Mouse (Mus musculus): ENCODE data around the gene Kcnk18.

Gene Kcnk18

GRCm38 (mm10) chr19:59232786-59233185, 13.8 kb downstream of the Kcnk18 start:
- no peak for DNase-seq

DNA sequence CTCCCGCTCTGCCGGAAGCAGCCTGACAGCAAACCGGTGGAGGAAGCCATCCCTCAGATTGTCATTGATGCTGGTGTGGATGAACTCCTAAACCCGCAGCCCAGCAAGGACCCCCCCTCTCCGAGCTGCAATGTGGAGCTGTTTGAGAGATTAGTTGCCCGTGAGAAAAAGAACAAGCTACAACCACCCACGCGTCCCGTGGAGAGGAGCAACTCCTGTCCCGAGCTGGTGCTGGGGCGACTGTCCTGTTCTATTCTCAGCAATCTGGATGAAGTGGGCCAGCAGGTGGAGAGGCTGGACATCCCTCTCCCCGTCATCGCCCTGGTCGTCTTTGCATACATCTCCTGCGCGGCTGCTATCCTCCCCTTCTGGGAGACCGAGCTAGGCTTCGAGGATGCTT, 16.0 kb downstream of the Kcnk18 start:
- DNase-seq, result no peak

DNA sequence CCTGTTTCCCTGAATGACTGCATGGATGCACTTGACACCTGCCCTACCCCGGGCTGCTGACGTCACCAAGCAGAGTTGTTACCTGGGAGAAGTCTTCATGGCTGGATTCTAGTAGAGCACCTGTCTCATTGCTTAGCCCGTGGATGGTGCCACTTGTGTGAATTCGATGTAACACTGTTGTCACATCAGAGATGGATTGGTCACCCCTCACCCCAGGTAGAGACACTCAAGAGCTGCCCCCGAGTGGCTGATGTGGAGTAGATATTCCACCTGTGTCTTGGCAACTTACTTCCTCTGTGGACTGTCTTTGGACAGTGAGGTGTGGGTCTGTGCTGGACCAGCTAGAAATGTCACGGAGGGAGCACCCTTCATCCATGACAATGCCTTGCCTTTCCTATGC, 17.0 kb downstream of the Kcnk18 start:
- DNase-seq, result no peak

DNA sequence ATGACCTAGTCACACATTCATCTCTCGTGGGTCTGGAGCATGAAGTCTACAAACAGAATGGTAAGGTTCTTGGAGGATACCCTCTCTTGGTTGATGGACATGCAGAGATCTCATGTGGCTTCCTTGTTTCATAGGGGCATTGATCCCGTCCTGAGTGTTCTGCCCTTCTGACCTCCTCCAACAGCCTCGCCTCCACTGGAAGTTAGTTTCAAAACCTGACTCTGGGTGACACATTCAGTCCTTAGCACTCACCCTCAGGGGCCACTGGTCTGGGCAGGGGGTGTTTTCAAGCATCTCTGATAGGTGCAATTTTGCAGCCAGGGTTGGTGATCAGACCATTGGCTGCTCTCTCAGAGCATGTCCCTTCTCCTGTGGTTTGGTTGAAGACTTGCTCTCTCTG, 19.6 kb downstream of the Kcnk18 start:
- DNase-seq, result no peak

DNA sequence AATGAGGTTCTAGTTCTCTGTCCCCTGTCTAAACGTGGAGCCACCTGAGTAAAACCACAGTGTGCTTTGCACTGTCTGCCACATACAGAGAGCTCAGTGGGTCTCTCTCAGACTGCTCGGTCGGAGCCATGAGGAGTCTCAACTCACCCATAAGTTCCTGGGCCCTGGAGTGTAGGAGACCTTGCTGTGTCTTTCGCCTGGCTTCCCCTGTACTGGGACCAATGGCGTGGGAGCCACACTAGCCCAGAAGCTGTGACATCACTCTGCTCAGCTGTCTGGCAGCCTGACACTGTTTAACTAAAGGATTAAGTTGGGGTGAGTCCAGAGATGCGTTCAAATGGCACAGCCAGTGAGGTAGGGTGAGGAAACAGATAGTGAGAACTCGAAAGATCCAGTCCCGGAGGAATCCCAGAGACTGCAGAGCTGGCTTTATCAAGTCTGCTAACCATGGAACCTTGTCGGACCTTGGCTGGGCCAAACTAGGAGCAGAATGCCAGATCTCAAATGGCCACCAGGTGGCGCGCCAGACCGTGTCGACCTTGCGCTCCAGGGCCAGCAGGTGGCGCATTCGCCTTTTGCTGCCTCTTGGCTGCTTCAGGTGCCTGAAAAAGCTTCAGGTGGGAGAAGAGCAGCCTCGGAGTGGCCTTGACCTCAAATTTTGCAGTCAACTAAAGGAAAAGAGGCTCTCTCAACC, 20.3 kb downstream of the Kcnk18 start:
- peak; percentile 88 for DNase-seq

GRCm38 (mm10) chr19:59241987-59242386, 23.0 kb downstream of the Kcnk18 start:
- no peak for DNase-seq

DNA sequence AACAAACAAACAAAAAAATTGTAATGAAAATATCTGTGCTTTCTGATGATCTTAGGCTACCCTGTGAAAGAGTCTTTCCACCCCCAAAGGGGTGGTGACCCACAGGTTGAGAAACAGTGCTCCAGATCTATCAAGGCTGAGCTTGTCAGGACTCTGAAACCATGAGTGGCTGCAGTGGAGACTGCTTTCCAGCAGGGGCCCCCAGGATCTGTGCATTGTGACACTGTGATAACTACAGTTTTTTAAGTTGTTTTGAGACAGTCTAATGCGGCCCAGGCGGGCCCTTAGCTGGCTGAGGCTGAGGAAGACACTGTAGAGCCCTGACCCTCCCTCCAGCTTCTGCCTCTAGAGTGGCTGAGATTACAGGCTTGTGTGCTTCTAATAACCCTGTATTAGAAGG, 24.0 kb downstream of the Kcnk18 start:
- no peak for DNase-seq

- DNase-seq, result no peak
Measured at GRCm38 (mm10) chr19:59248144-59248543, 29.1 kb downstream of the Kcnk18 start.

GRCm38 (mm10) chr19:59248553-59249286, 29.7 kb downstream of the Kcnk18 start:
- no peak for DNase-seq

- no peak for DNase-seq
Measured at GRCm38 (mm10) chr19:59252651-59253050, 33.6 kb downstream of the Kcnk18 start.

DNA sequence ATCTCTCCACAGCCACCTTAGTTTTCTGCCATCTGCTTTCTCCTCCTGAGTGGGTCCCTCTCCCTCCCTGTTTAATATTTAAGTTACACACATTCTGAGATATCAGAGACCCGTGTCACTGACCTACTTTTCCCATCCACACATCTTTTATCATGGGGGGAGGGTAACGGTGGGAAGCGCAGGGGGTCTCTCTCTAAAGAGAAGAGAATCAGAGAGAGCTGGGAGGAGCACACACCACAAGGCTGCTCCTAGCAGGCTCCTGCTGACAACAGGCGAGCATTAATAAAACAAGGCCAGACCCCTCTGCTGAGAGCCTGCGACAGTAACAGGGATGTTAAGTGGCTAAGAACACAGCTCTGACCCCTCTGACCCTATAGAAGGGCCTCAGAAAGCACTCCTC, 40.6 kb downstream of the Kcnk18 start:
- no peak for DNase-seq

- peak; percentile 33 for DNase-seq
Measured at GRCm38 (mm10) chr19:59260718-59261442, 41.9 kb downstream of the Kcnk18 start, which contains the start of gene Slc18a2. Gene Slc18a2, plus strand, starts transcription at chr19:59260896.

DNA sequence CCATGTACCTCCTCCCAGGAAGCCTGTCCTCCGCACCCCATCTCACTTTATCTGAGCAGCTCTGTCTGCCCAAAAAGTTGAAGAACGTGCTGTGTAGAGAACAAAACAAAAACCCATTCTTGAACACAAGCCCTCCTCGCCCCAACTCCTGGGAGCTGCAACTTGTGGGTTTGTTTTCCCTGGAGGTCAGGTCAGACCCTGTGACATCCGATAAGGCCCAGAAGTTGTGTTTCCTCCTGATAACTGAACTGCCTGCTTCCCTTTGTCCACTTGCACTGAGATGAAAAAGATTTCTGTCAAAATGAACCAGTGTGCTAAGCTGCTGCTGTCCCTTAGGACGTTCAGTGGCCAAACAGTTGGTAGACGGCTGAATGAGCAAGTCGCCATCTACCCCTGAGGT, 42.6 kb downstream of the Kcnk18 start:
- no peak for DNase-seq

GRCm38 (mm10) chr19:59263171-59263570, 44.2 kb downstream of the Kcnk18 start:
- no peak for DNase-seq

GRCm38 (mm10) chr19:59264838-59265532, 46.0 kb downstream of the Kcnk18 start:
- DNase-seq, result no peak

- no peak for DNase-seq
Measured at GRCm38 (mm10) chr19:59265907-59266306, 46.9 kb downstream of the Kcnk18 start.

- peak; percentile 12 for DNase-seq
Measured at GRCm38 (mm10) chr19:59267417-59267963, 48.5 kb downstream of the Kcnk18 start.

DNA sequence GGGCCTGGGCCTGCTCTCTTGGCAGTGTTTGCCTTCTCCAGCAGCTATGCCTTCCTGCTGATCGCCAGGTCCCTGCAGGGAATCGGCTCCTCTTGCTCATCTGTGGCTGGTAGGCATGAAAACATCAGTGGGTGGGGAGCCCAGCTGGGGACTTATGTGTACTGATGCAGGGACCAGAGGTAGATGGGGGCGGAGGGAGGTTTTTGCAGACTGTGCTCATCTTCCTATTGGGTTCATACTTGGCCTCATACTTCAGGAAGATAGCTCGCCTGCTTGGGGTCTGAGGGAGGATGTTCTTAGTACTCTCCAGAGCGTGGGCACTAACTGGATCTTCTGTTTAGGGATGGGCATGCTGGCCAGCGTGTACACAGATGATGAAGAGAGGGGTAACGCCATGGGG, 54.2 kb downstream of the Kcnk18 start:
- DNase-seq, result no peak

DNA sequence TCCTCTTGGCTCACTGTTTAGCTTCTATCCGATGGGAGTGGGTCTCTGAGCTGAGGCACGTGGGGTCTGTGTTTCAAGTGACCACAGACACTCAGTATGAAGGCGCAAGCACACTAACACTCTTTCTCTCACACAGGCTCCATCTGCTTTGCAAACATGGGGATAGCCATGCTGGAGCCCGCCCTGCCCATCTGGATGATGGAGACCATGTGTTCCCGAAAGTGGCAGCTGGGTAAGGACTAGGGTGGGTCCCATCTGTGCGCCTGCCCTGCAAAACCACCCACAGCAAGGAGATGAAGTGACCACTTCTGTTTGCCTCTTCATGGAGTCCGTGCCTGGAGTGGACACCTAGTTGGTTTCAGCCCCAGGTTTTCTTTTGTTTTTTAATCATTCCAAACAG, 57.3 kb downstream of the Kcnk18 start:
- DNase-seq, result no peak

- no peak for DNase-seq
Measured at GRCm38 (mm10) chr19:59280841-59281240, 61.8 kb downstream of the Kcnk18 start.

- no peak for DNase-seq
Measured at GRCm38 (mm10) chr19:59282001-59282400, 63.0 kb downstream of the Kcnk18 start.

Data from kidney, postnatal 14 days (tissue).